Mouse (Mus musculus): Measurements from ENCODE around the gene Mbip. TPM values are rescaled to one million over a fixed set of nuclear protein-coding genes. Genes with fewer than 3 reads are reported as not detected.

The Mbip gene
- polyA plus RNA-seq, 1 experiment from 2014 or later = 37.0 TPM

DNA sequence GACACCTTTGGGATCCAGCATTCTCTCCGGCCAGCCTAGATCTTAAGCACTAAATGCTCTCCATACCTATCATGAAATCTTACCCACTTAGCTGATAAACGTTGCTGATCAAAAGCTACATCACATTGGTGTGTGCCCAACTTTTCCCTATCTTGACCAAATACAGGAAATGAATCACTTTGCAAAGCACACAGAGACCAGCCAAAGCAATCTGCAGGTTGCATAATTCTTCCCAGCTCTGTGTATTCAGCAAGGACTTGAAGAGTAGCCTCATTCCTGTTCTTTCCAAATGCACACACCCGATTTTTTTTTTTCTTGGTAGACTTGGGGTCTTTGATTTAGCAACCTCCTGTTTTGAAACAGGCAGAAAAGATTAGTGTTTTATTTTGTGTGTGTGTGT is 57.1 kb downstream of the Mbip start:
- DNase-seq (ENCODE audit: low read depth, low spot score) (no peak), ATAC-seq (no peak)
- TF ChIP-seq CTCF (IDR thresholded peaks at IDR 0.05) = no peak
- ChIA-PET CTCF (no interaction called here), POLR2A (no interaction called here)
- no peaks in the 10 kb centered on the region for H3K27me3 ChIP-seq
- in situ Hi-C loops (cut with MboI; ENCODE audit: low pct_unique_long_range_greater_than_20kb) = no loop called here

DNA sequence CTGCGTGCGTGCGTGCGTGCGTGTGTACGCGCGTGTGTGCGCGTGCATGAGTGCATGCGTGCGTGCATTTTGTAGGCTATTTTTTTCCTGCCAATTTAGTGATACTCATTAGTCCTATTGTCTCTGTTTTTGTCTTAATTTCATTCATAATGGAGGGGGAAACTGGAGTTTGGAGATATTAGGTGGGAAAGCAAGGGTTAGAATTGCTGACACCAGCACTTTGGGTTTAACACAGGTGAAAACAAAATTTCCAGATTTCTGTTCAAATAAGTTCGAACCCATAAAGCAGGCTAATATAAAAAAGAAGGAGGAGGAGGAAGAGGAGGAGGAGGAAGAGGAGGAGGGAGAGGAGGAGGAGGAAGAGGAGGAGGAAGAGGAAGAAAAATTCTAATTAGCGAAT is 58.9 kb downstream of the Mbip start:
- ATAC-seq (no peak), DNase-seq (ENCODE audit: low read depth, low spot score) (no peak)
- TF ChIP-seq CTCF (IDR thresholded peaks at IDR 0.05) = no peak
- ChIA-PET CTCF (no interaction called here), POLR2A (no interaction called here)
- in situ Hi-C loops (cut with MboI; ENCODE audit: low pct_unique_long_range_greater_than_20kb) = no loop called here
- H3K27me3 ChIP-seq = no peaks in the 10 kb centered on the region

DNA sequence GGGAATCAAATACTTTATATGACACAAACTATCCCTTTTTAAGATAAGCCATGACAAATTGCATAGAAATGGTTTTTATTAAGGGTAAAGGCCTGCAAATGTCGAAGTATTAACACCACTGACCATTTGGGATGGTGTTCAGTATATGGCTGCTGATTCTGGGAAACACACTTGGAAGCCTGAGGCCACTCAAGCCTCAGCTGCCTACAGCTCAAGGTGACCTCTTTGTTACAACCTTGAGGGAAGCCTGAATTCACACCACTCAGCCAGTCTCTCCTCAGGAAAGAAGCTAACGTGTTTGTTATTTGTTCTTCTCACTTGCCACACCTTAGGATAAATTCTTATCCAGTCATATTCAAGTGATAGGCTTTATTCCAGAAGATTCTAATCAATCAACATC is 61.5 kb downstream of the Mbip start:
- no peak for ATAC-seq
- ChIA-PET POLR2A (no interaction called here), CTCF (interaction anchor here (1.1 to 1.4 kb wide), 2 partner anchors 37 to 46 kb away, joined by 3 read pairs; no protein-coding TSS in a partner anchor)
- H3K27me3 ChIP-seq = no peaks in the 10 kb centered on the region
- no peak for DNase-seq (ENCODE audit: low read depth, low spot score)
- in situ Hi-C loops (cut with MboI; ENCODE audit: low pct_unique_long_range_greater_than_20kb) = no loop called here
- TF ChIP-seq CTCF (IDR thresholded peaks at IDR 0.05) = no peak

DNA sequence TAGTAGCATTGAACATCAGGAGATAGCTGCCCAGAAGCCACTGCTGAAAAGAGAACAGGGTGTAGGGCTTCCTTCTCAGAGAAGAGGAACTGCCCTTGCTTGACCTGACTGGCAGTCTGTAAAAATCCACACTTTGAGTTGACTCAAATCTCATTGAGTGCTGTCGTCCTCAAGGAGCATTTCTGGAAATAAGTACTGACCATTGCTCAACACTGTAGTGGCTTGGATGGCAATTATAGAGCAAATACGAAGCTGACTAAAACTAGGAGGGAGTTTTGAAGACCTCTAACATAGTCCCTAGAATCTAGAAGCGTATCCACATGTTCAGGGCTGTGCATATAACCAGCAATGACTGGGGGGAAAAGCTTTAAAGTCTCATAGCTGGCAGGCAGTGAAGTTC is 64.0 kb downstream of the Mbip start:
- POLR2A ChIA-PET = no interaction called here
- no peaks in the 10 kb centered on the region for H3K27me3 ChIP-seq
- ATAC-seq (no peak), DNase-seq (ENCODE audit: low read depth, low spot score) (no peak)
- CTCF ChIA-PET = interaction anchor here (0.8 kb wide), 1 partner anchor 14 kb away, joined by 3 read pairs; no protein-coding TSS in a partner anchor
- in situ Hi-C loops (cut with MboI; ENCODE audit: low pct_unique_long_range_greater_than_20kb) = no loop called here
- TF ChIP-seq CTCF (IDR thresholded peaks at IDR 0.05) = no peak

Other genes with a start within 250 kb of the Mbip start
- gene Nkx2-1, start 191.0 kb upstream of the Mbip start, polyA plus RNA-seq (2021) = not detected

Data from Patski (cell line).